Mouse (Mus musculus) gastrocnemius, adult 18-20 months (tissue): ENCODE measurements around the gene Tsx. TPM values are rescaled to one million over a fixed set of nuclear protein-coding genes. Genes with fewer than 3 reads are reported as not detected.

Experiments used
- total RNA-seq, 2 experiments: library from RNA; stranded (reverse); gene quantifications; 2 replicates each; pipeline ENCODE4 v1.2.3; 2021

Gene Tsx
- total RNA-seq, 2 experiments from 2014 or later: not detected

Other genes starting within 250 kb of the Tsx start
- not detected for gene Nap1l2, start 227.8 kb upstream of the Tsx start, total RNA-seq
- not detected for gene Cdx4, start 93.1 kb upstream of the Tsx start, total RNA-seq
- gene Chic1, start 58.0 kb upstream of the Tsx start, total RNA-seq: under 1 TPM; 0.14 to 0.24 TPM
- not detected for gene Gm26992, start 7.5 kb downstream of the Tsx start, total RNA-seq
- gene Zcchc13, start 216.1 kb downstream of the Tsx start, total RNA-seq: not detected